Mouse (Mus musculus): ENCODE results near the gene Nmnat2. TPM values are rescaled to one million over a fixed set of nuclear protein-coding genes. Genes with fewer than 3 reads are reported as not detected.

Gene Nmnat2
- polyA plus RNA-seq, 1 experiment from 2014 or later: 75.4 TPM

- Histone ChIP-seq H3K4me2 (ENCODE audit: low read length) (no peak overlapping the region), H3K9me3 (ENCODE audit: control insufficient read depth, low read length) (no peaks in the 10 kb centered on the region), H3K9ac (ENCODE audit: low read depth, low read length) (no peak overlapping the region), H3K36me3 (ENCODE audit: control insufficient read depth, insufficient read depth, low read length) (no peaks in the 10 kb centered on the region), H3K4me3 (ENCODE audit: low read length) (no peak overlapping the region), H3K4me1 (ENCODE audit: control insufficient read depth, insufficient read depth, low read depth, low read length) (no peaks in the 10 kb centered on the region), H3K27ac (ENCODE audit: low read depth, low read length) (no peak overlapping the region), H3K27me3 (replicated peaks; ENCODE audit: control insufficient read depth, insufficient read depth, low read length) (no peaks in the 10 kb centered on the region)
- no peak for ATAC-seq
- 82% methylated on average over 8 of the region's 8 CpGs for WGBS
Measured at GRCm38 (mm10) chr1:153125287-153126275, 170.8 kb downstream of the Nmnat2 start.

DNA sequence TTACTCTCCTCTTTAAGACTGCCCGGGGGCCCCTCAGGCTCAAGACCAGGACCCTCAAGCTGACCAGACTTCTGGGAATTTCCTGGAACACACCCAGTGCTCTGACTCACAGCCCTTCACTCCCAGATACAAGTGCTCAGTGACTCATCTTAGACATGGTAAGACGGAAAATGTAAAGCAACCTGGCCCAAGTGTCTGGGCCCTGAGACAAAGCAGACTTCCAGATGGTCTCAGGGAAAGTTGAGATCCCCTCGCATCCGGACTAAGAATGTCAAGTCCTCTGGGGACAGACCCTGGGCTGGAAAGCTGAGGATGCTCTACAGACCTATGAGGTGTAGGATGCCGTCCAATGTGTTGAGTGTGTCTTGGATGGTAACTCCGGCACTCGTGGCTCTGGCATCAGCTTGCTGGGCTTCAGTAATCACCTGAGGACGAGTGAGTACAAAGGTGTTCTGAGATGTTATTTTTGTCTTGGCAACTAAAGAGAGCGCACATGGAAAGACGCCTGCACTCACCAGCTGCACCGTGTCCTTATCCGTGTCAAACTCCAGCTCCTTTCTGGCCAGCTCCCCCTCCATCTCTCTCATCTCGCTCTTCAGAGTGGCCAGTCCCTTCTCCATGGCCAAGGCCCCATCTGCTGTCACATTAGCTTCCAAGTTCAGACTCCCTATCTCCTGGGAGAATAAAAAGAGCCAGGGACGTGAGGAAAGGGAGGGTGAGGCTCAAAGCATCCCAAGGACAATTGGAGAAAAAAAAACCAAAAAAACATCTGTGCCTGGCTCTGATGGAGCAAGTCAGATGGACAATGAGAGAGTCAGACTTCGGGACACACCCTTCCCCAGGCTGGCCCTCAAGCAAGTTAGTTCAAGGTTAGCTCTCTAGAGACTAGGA lies 171.9 kb downstream of the Nmnat2 start:
- Histone ChIP-seq H3K4me2 (ENCODE audit: low read length) (no peak overlapping the region), H3K4me3 (ENCODE audit: low read length) (no peak overlapping the region), H3K36me3 (ENCODE audit: control insufficient read depth, insufficient read depth, low read length) (no peaks in the 10 kb centered on the region), H3K27me3 (replicated peaks; ENCODE audit: control insufficient read depth, insufficient read depth, low read length) (no peaks in the 10 kb centered on the region), H3K9me3 (ENCODE audit: control insufficient read depth, low read length) (no peaks in the 10 kb centered on the region), H3K27ac (ENCODE audit: low read depth, low read length) (no peak overlapping the region), H3K9ac (ENCODE audit: low read depth, low read length) (no peak overlapping the region), H3K4me1 (ENCODE audit: control insufficient read depth, insufficient read depth, low read depth, low read length) (no peaks in the 10 kb centered on the region)
- WGBS: 83% methylated on average over 15 of the region's 15 CpGs
- no peak for ATAC-seq

GRCm38 (mm10) chr1:153127622-153128021 lies 172.8 kb downstream of the Nmnat2 start:
- Histone ChIP-seq H3K9ac (ENCODE audit: low read depth, low read length) (no peak overlapping the region), H3K9me3 (ENCODE audit: control insufficient read depth, low read length) (no peaks in the 10 kb centered on the region), H3K27ac (ENCODE audit: low read depth, low read length) (no peak overlapping the region), H3K4me1 (ENCODE audit: control insufficient read depth, insufficient read depth, low read depth, low read length) (no peaks in the 10 kb centered on the region), H3K4me3 (ENCODE audit: low read length) (no peak overlapping the region), H3K4me2 (ENCODE audit: low read length) (no peak overlapping the region), H3K36me3 (ENCODE audit: control insufficient read depth, insufficient read depth, low read length) (no peaks in the 10 kb centered on the region), H3K27me3 (replicated peaks; ENCODE audit: control insufficient read depth, insufficient read depth, low read length) (no peaks in the 10 kb centered on the region)
- WGBS: 80% methylated on average over 4 of the region's 4 CpGs
- ATAC-seq: no peak

- Histone ChIP-seq H3K27ac (ENCODE audit: low read depth, low read length) (no peak overlapping the region), H3K9ac (ENCODE audit: low read depth, low read length) (no peak overlapping the region), H3K36me3 (ENCODE audit: control insufficient read depth, insufficient read depth, low read length) (no peaks in the 10 kb centered on the region), H3K4me1 (ENCODE audit: control insufficient read depth, insufficient read depth, low read depth, low read length) (no peaks in the 10 kb centered on the region), H3K4me3 (ENCODE audit: low read length) (no peak overlapping the region), H3K27me3 (replicated peaks; ENCODE audit: control insufficient read depth, insufficient read depth, low read length) (no peaks in the 10 kb centered on the region), H3K4me2 (ENCODE audit: low read length) (no peak overlapping the region), H3K9me3 (ENCODE audit: control insufficient read depth, low read length) (no peaks in the 10 kb centered on the region)
- no peak for ATAC-seq
- WGBS: 79% methylated on average over 8 of the region's 8 CpGs
Measured at GRCm38 (mm10) chr1:153128780-153129179, 174.0 kb downstream of the Nmnat2 start.

- no peaks in the 10 kb centered on the region for H3K9me3 ChIP-seq (ENCODE audit: control insufficient read depth, low read length)
- H3K36me3 ChIP-seq (ENCODE audit: control insufficient read depth, insufficient read depth, low read length): no peaks in the 10 kb centered on the region
- ATAC-seq: no peak
- H3K4me1 ChIP-seq (ENCODE audit: control insufficient read depth, insufficient read depth, low read depth, low read length): no peaks in the 10 kb centered on the region
- H3K27ac ChIP-seq (ENCODE audit: low read depth, low read length): no peak overlapping the region
- WGBS: 87% methylated on average over 11 of the region's 11 CpGs
- H3K9ac ChIP-seq (ENCODE audit: low read depth, low read length): no peak overlapping the region
- no peaks in the 10 kb centered on the region for H3K27me3 ChIP-seq (replicated peaks; ENCODE audit: control insufficient read depth, insufficient read depth, low read length)
- no peak overlapping the region for H3K4me2 ChIP-seq (ENCODE audit: low read length)
- H3K4me3 ChIP-seq (ENCODE audit: low read length): no peak overlapping the region
Measured at GRCm38 (mm10) chr1:153129992-153130713, 175.4 kb downstream of the Nmnat2 start.

GRCm38 (mm10) chr1:153133865-153134781 lies 179.3 kb downstream of the Nmnat2 start:
- Histone ChIP-seq H3K4me1 (ENCODE audit: control insufficient read depth, insufficient read depth, low read depth, low read length) (no peaks in the 10 kb centered on the region), H3K27ac (ENCODE audit: low read depth, low read length) (peak overlapping the region; percentile 64), H3K4me3 (ENCODE audit: low read length) (no peak overlapping the region), H3K9ac (ENCODE audit: low read depth, low read length) (no peak overlapping the region), H3K27me3 (replicated peaks; ENCODE audit: control insufficient read depth, insufficient read depth, low read length) (no peaks in the 10 kb centered on the region), H3K36me3 (ENCODE audit: control insufficient read depth, insufficient read depth, low read length) (no peaks in the 10 kb centered on the region), H3K4me2 (ENCODE audit: low read length) (no peak overlapping the region), H3K9me3 (ENCODE audit: control insufficient read depth, low read length) (no peaks in the 10 kb centered on the region)
- WGBS: 23% methylated on average over 9 of the region's 9 CpGs
- peak; percentile 86 for ATAC-seq

- Histone ChIP-seq H3K4me2 (ENCODE audit: low read length) (no peak overlapping the region), H3K4me1 (ENCODE audit: control insufficient read depth, insufficient read depth, low read depth, low read length) (no peaks in the 10 kb centered on the region)
- WGBS: 82% methylated on average over 13 of the region's 13 CpGs
Measured at GRCm38 (mm10) chr1:153136647-153137046, 181.9 kb downstream of the Nmnat2 start.

GRCm38 (mm10) chr1:153138486-153138885 lies 183.7 kb downstream of the Nmnat2 start:
- ATAC-seq: no peak
- no peak overlapping the region for H3K9ac ChIP-seq (ENCODE audit: low read depth, low read length)
- no peak overlapping the region for H3K27ac ChIP-seq (ENCODE audit: low read depth, low read length)
- 54% methylated on average over 5 of the region's 5 CpGs for WGBS
- H3K4me3 ChIP-seq (ENCODE audit: low read length): no peak overlapping the region
- H3K9me3 ChIP-seq (ENCODE audit: control insufficient read depth, low read length): no peaks in the 10 kb centered on the region
- H3K4me2 ChIP-seq (ENCODE audit: low read length): no peak overlapping the region
- no peaks in the 10 kb centered on the region for H3K27me3 ChIP-seq (replicated peaks; ENCODE audit: control insufficient read depth, insufficient read depth, low read length)
- no peaks in the 10 kb centered on the region for H3K36me3 ChIP-seq (ENCODE audit: control insufficient read depth, insufficient read depth, low read length)
- H3K4me1 ChIP-seq (ENCODE audit: control insufficient read depth, insufficient read depth, low read depth, low read length): no peaks in the 10 kb centered on the region

More at GRCm38 (mm10) chr1:153136647-153137046, 181.9 kb downstream of the Nmnat2 start:
- no peak for ATAC-seq
- Histone ChIP-seq H3K27ac (ENCODE audit: low read depth, low read length) (no peak overlapping the region), H3K9me3 (ENCODE audit: control insufficient read depth, low read length) (no peaks in the 10 kb centered on the region), H3K36me3 (ENCODE audit: control insufficient read depth, insufficient read depth, low read length) (no peaks in the 10 kb centered on the region), H3K4me3 (ENCODE audit: low read length) (no peak overlapping the region), H3K9ac (ENCODE audit: low read depth, low read length) (no peak overlapping the region), H3K27me3 (replicated peaks; ENCODE audit: control insufficient read depth, insufficient read depth, low read length) (no peaks in the 10 kb centered on the region)

All from hindbrain, embryonic 16.5 days (tissue).